Mouse (Mus musculus) lung, embryonic 14.5 days (tissue): ENCODE results near the gene Cideb. TPM values are rescaled to one million over a fixed set of nuclear protein-coding genes. Genes with fewer than 3 reads are reported as not detected.
A peak's percentile ranks its signal among the peaks of the same experiment; 100 is the strongest.
"Not testable (repeated sequence)": the region's sequence is repeated elsewhere in the genome, so short reads cannot be mapped to it uniquely, and the experiment has no call there.

Experiments
- ATAC-seq: fragments of 200-750 bp; cut with Nextera tagmentation; 2 replicates; pipeline ENCODE4 v1.8.0; 2017; ENCODE audit warnings: mild to moderate bottlenecking, moderate TSS enrichment, moderate library complexity; ENCODE audit not compliant: insufficient read depth
- DNase-seq: peaks from one replicate; pipeline ENCODE4 v3.0.0-alpha.2; 2015
- H3K27ac ChIP-seq: fragments of 300-500 bp; sonication (generic); 2 replicates; pipeline ENCODE4 v1.5.1; 2014; ENCODE audit warnings: low read depth, mild to moderate bottlenecking, moderate library complexity
- H3K27me3 ChIP-seq: fragments of 300-500 bp; sonication (generic); 2 replicates; pipeline ENCODE4 v1.6.1; 2014; ENCODE audit warnings: low read length, control low read depth; ENCODE audit not compliant: insufficient read depth
- H3K36me3 ChIP-seq: fragments of 300-500 bp; sonication (generic); 2 replicates; pipeline ENCODE4 v1.6.1; 2014; ENCODE audit warnings: control low read depth; ENCODE audit not compliant: insufficient read depth
- H3K4me1 ChIP-seq: fragments of 300-500 bp; sonication (generic); 2 replicates; pipeline ENCODE4 v1.6.1; 2014; ENCODE audit warnings: antibody characterized with exemption, control low read depth; ENCODE audit not compliant: insufficient read depth
- H3K4me2 ChIP-seq: fragments of 300-500 bp; sonication (generic); 2 replicates; pipeline ENCODE4 v1.6.1; 2014; ENCODE audit warnings: mild to moderate bottlenecking
- H3K4me3 ChIP-seq: fragments of 300-500 bp; sonication (generic); 2 replicates; pipeline ENCODE4 v1.5.1; 2014; ENCODE audit warnings: low read depth, low read length
- H3K9ac ChIP-seq: fragments of 300-500 bp; sonication (generic); 2 replicates; pipeline ENCODE4 v1.6.1; 2014
- H3K9me3 ChIP-seq: fragments of 300-500 bp; sonication (generic); 2 replicates; pipeline ENCODE4 v1.6.1; 2016; ENCODE audit warnings: low read depth, low read length, control low read depth
- CTCF ChIP-seq: IDR thresholded peaks from 2 replicates; pipeline ENCODE4 v1.5.1; 2016; ENCODE audit warnings: antibody characterized with exemption, low read depth
- WGBS: fragments of 180-500 bp; shearing (Covaris S2); extraction: QIAGEN DNeasy Blood & Tissue Kit; methylation state at CpG from one replicate; pipeline ENCODE4 v1.1.7; 2014; 5-methylcytosine and 5-hydroxymethylcytosine counted together
- polyA plus RNA-seq: library from polyadenylated mRNA; unstranded; fragments of >200 nt; fragmentation: Nextera tagmentation; extraction: Ambion mirVana; gene quantifications from 2 replicates; pipeline ENCODE4 v1.2.1, GENCODE M21; 2014

Cideb gene
- polyA plus RNA-seq, 1 experiment from 2014 or later: 0.36 TPM

GRCm38 (mm10) chr14:55767519-55768414 lies 9.5 kb upstream of the Cideb start:
- Histone ChIP-seq H3K4me1 (0 out of 2 replicates have a peak, but pooled peaks cover 5% of the 10 kb centered on the region), H3K4me2 (peak overlapping the region; percentile 78), H3K36me3 (no peaks in the 10 kb centered on the region), H3K9me3 (no peaks in the 10 kb centered on the region), H3K27ac (no peak overlapping the region), H3K9ac (peak overlapping the region; percentile 52), H3K4me3 (peak overlapping the region; percentile 33), H3K27me3 (peaks cover 24% of the 10 kb centered on the region; the same call in 1 of the 2 replicates)
- WGBS: 11% methylated on average over 52 of the region's 52 CpGs
- DNase-seq (peak; percentile 75), ATAC-seq (peak; percentile 72)
- peak; percentile 70 for TF ChIP-seq CTCF

GRCm38 (mm10) chr14:55765696-55766095 lies 7.4 kb upstream of the Cideb start, which contains the start of gene Ltb4r1:
Ltb4r1 (plus strand) TSS chr14:55765962.
- H3K9ac ChIP-seq: no peak within 1 kb of the TSS
- no peak within 1 kb of the TSS for H3K27ac ChIP-seq
- H3K4me2 ChIP-seq: no peak within 1 kb of the TSS
- no peaks in the 10 kb centered on the region for H3K36me3 ChIP-seq
- ATAC-seq (no peak), DNase-seq (no peak)
- TF ChIP-seq CTCF: no peak
- WGBS: 59% methylated on average over 4 of the region's 4 CpGs
- peaks cover 33% of the 10 kb centered on the region for H3K27me3 ChIP-seq
- H3K4me1 ChIP-seq: 0 out of 2 replicates have a peak, but pooled peaks cover 5% of the 10 kb centered on the region
- H3K9me3 ChIP-seq: no peaks in the 10 kb centered on the region
- no peak within 1 kb of the TSS for H3K4me3 ChIP-seq

GRCm38 (mm10) chr14:55763166-55763565 lies 4.9 kb upstream of the Cideb start:
- ATAC-seq (no peak), DNase-seq (peak; percentile 17)
- Histone ChIP-seq H3K9me3 (no peaks in the 10 kb centered on the region), H3K36me3 (no peaks in the 10 kb centered on the region), H3K27ac (no peak overlapping the region), H3K27me3 (peaks cover 28% of the 10 kb centered on the region), H3K4me3 (no peak overlapping the region), H3K4me1 (0 out of 2 replicates have a peak, but pooled peaks cover 5% of the 10 kb centered on the region), H3K4me2 (peak overlapping the region; percentile 98), H3K9ac (peak overlapping the region; percentile 65; the same call in 1 of the 2 replicates)
- no peak for TF ChIP-seq CTCF
- 49% methylated on average over 7 of the region's 7 CpGs for WGBS

- Histone ChIP-seq H3K27ac (peak overlapping the region; percentile 58; the same call in 1 of the 2 replicates), H3K36me3 (no peaks in the 10 kb centered on the region), H3K4me1 (0 out of 2 replicates have a peak, but pooled peaks cover 5% of the 10 kb centered on the region), H3K9me3 (no peaks in the 10 kb centered on the region), H3K9ac (peak overlapping the region; percentile 65), H3K4me2 (peak overlapping the region; percentile 98), H3K4me3 (peak overlapping the region; percentile 53), H3K27me3 (peaks cover 20% of the 10 kb centered on the region)
- DNase-seq (peak; percentile 83), ATAC-seq (peak; percentile 80)
- TF ChIP-seq CTCF: peak; percentile 36
- WGBS: under 1% methylated on average over 77 of the region's 77 CpGs
Measured at GRCm38 (mm10) chr14:55762001-55762821, 4.0 kb upstream of the Cideb start.

- Histone ChIP-seq H3K4me3 (peak within 1 kb of the TSS; percentile 53), H3K9ac (peak within 1 kb of the TSS; percentile 65), H3K27me3 (peaks cover 17% of the 10 kb centered on the region), H3K4me2 (peak within 1 kb of the TSS; percentile 98), H3K9me3 (no peaks in the 10 kb centered on the region), H3K4me1 (0 out of 2 replicates have a peak, but pooled peaks cover 5% of the 10 kb centered on the region), H3K36me3 (peaks cover 4% of the 10 kb centered on the region; the same call in 1 of the 2 replicates), H3K27ac (peak within 1 kb of the TSS; percentile 58; the same call in 1 of the 2 replicates)
- WGBS: 69% methylated on average over 6 of the region's 6 CpGs
- no peak for DNase-seq
- TF ChIP-seq CTCF: no peak
- no peak for ATAC-seq
Measured at GRCm38 (mm10) chr14:55761163-55761562, 2.9 kb upstream of the Cideb start, which contains the start of gene Ltb4r2. Ltb4r2 (plus strand) TSS chr14:55761428.

GRCm38 (mm10) chr14:55760156-55760555 lies 1.9 kb upstream of the Cideb start:
- WGBS: under 1% methylated on average over 6 of the region's 6 CpGs
- H3K9me3 ChIP-seq, H3K4me1 ChIP-seq, H3K27ac ChIP-seq: not testable (repeated sequence)
- ATAC-seq (peak; percentile 11; the same call in 1 of the 2 replicates), DNase-seq (peak; percentile 94)
- peak overlapping the region; percentile 5; the same call in 1 of the 2 replicates for H3K4me3 ChIP-seq
- H3K27me3 ChIP-seq: peaks cover 17% of the 10 kb centered on the region
- H3K36me3 ChIP-seq: peaks cover 14% of the 10 kb centered on the region
- peak overlapping the region; percentile 44 for H3K4me2 ChIP-seq
- peak; percentile 80 for TF ChIP-seq CTCF
- H3K9ac ChIP-seq: 0 out of 2 replicates have a peak overlapping the region, but pooled peaks have one; percentile 2
